ENCODE assay signal across 9 mouse cellular contexts in genomic region chr8:71707874-71708273, GRCm38 (mm10). TPM values are rescaled to one million over a fixed set of nuclear protein-coding genes. Genes with fewer than 3 reads are reported as not detected.
DNase-seq lines count a peak whose midpoint lies in the region; ATAC-seq and TF ChIP-seq lines count a peak whose summit lies in the region.
"Had no signal": no experiment of that assay in that cellular context is flagged by ENCODE, and none has a peak within 500 bp of the region (broad histone marks: within the 10 kb centered on the region; RNA-seq: fewer than 3 reads in every experiment).

No protein-coding gene starts in this region.

- no peak overlapping the region for H3K4me3 ChIP-seq in hindbrain, embryonic 14.5 days (replicated peaks; ENCODE audit: low read length)
- no peak overlapping the region for H3K4me3 ChIP-seq in hindbrain, embryonic 12.5 days
- no peak overlapping the region for H3K4me3 ChIP-seq in ES-E14 (ENCODE audit: insufficient read depth in 1 of 2, low read depth in 1 of 2, low read length in 2 of 2, poor library complexity in 1 of 2, severe bottlenecking in 1 of 2)
- no peak overlapping the region for H3K4me3 ChIP-seq in heart, embryonic 12.5 days
- H3K4me3 ChIP-seq: liver, embryonic 15.5 days had no signal

- H3K9me3 ChIP-seq in hindbrain, embryonic 14.5 days (ENCODE audit: control insufficient read depth, low read length), result no peaks in the 10 kb centered on the region
- H3K9me3 ChIP-seq in hindbrain, embryonic 12.5 days (replicated peaks), result no peaks in the 10 kb centered on the region
- no peaks in the 10 kb centered on the region for H3K9me3 ChIP-seq in ES-E14 (ENCODE audit: control insufficient read depth, insufficient read depth, low read depth, low read length)
- no peaks in the 10 kb centered on the region for H3K9me3 ChIP-seq in heart, embryonic 12.5 days (replicated peaks)
- H3K9me3 ChIP-seq: liver, embryonic 15.5 days had no signal

- in situ Hi-C loops in ES-E14 (cut with MboI; ENCODE audit: low sequenced_read_pairs in 2 of 2, unreplicated experiment in 2 of 2), result no loop called here

- no peak for ATAC-seq in hindbrain, embryonic 14.5 days (ENCODE audit: low FRiP score)
- ATAC-seq in hindbrain, embryonic 12.5 days (ENCODE audit: low FRiP score), result no peak
- peak; percentile 66 for ATAC-seq in megakaryocyte progenitor cell, adult 5-6 weeks (replicated peaks; ENCODE audit: poor library complexity)
- no peak for ATAC-seq in heart, embryonic 12.5 days (ENCODE audit: insufficient number of reproducible peaks, low FRiP score)

- H3K27me3 ChIP-seq in hindbrain, embryonic 14.5 days (ENCODE audit: control insufficient read depth, insufficient read depth, low read length), result peaks cover 20% of the 10 kb centered on the region
- H3K27me3 ChIP-seq in hindbrain, embryonic 12.5 days, result peaks cover 55% of the 10 kb centered on the region
- H3K27me3 ChIP-seq in heart, embryonic 12.5 days (replicated peaks), result peaks cover 91% of the 10 kb centered on the region

- 0 out of 2 replicates have a peak, but pooled peaks cover 9% of the 10 kb centered on the region for H3K4me1 ChIP-seq in hindbrain, embryonic 14.5 days (replicated peaks; ENCODE audit: control insufficient read depth, insufficient read depth, low read length)
- H3K4me1 ChIP-seq in hindbrain, embryonic 12.5 days, result peaks cover 5% of the 10 kb centered on the region; the same call in 1 of the 2 replicates
- peaks cover 4 to 12% of the 10 kb centered on the region in 2 experiments; a peak in 2 of 4 replicates for H3K4me1 ChIP-seq in ES-E14 (ENCODE audit: control insufficient read depth in 2 of 2, insufficient read depth in 2 of 2, low read length in 2 of 2, poor library complexity in 1 of 2)
- peaks cover 5% of the 10 kb centered on the region; the same call in 1 of the 2 replicates for H3K4me1 ChIP-seq in heart, embryonic 12.5 days (replicated peaks)

- peaks cover 19% of the 10 kb centered on the region for H3K36me3 ChIP-seq in hindbrain, embryonic 14.5 days (replicated peaks; ENCODE audit: control insufficient read depth, insufficient read depth)
- H3K36me3 ChIP-seq in hindbrain, embryonic 12.5 days, result peaks cover 5% of the 10 kb centered on the region; the same call in 1 of the 2 replicates
- peaks cover 2% of the 10 kb centered on the region; the same call in 1 of the 2 replicates for H3K36me3 ChIP-seq in ES-E14 (ENCODE audit: control insufficient read depth, insufficient read depth, low read length, poor library complexity, severe bottlenecking)
- no peaks in the 10 kb centered on the region for H3K36me3 ChIP-seq in heart, embryonic 12.5 days

- no peak overlapping the region for H3K9ac ChIP-seq in hindbrain, embryonic 14.5 days
- no peak overlapping the region for H3K9ac ChIP-seq in hindbrain, embryonic 12.5 days
- H3K9ac ChIP-seq in ES-E14 (ENCODE audit: insufficient read depth, low read depth, low read length, poor library complexity, severe bottlenecking), result no peak overlapping the region
- H3K9ac ChIP-seq in heart, embryonic 12.5 days, result no peak overlapping the region
- H3K9ac ChIP-seq: liver, embryonic 15.5 days had no signal

- peak; percentile 62 for DNase-seq in hindbrain, embryonic 14.5 days (ENCODE audit: low spot score)
- DNase-seq in B cell, adult 2 months, result peak; percentile 81
- peak; percentile 74 for DNase-seq in ES-E14 (ENCODE audit: low read depth, low spot score)
- DNase-seq in embryo, embryonic 10.5 days (ENCODE audit: low spot score), result peak; percentile 76
- peak; percentile 73 for DNase-seq in thymus, postnatal 0 days (ENCODE audit: low spot score)

- no peak overlapping the region for H3K27ac ChIP-seq in hindbrain, embryonic 14.5 days
- H3K27ac ChIP-seq in hindbrain, embryonic 12.5 days, result no peak overlapping the region
- no peak overlapping the region for H3K27ac ChIP-seq in ES-E14 (ENCODE audit: insufficient read depth, low read depth, low read length, poor library complexity, severe bottlenecking)
- no peak overlapping the region for H3K27ac ChIP-seq in heart, embryonic 12.5 days (ENCODE audit: poor library complexity, severe bottlenecking)
- H3K27ac ChIP-seq: liver, embryonic 15.5 days had no signal

- 42% methylated on average over 8 of the region's 8 CpGs for WGBS in hindbrain, embryonic 14.5 days
- WGBS in hindbrain, embryonic 12.5 days, result 34% methylated on average over 8 of the region's 8 CpGs
- 27% methylated on average over 8 of the region's 8 CpGs for WGBS in heart, embryonic 12.5 days

- H3K4me2 ChIP-seq in hindbrain, embryonic 14.5 days (replicated peaks), result no peak overlapping the region
- H3K4me2 ChIP-seq in hindbrain, embryonic 12.5 days (replicated peaks), result no peak overlapping the region
- no peak overlapping the region for H3K4me2 ChIP-seq in heart, embryonic 12.5 days
- H3K4me2 ChIP-seq: liver, embryonic 15.5 days had no signal

TF ChIP-seq in ES-E14, 5 proteins besides CTCF, POLR2A, EP300 and RAD21:
- TF ChIP-seq CHD2 (IDR thresholded peaks at IDR 0.05; ENCODE audit: low read depth, low read length), result no peak
- no peak for TF ChIP-seq MAFK (IDR thresholded peaks at IDR 0.05; ENCODE audit: insufficient read depth, low read depth, low read length)
- no peak for TF ChIP-seq HCFC1 (IDR thresholded peaks at IDR 0.05; ENCODE audit: borderline replicate concordance, insufficient read depth, low read length)
- peak; percentile 75; the same call in 1 of the 2 replicates for TF ChIP-seq ZC3H11A (IDR thresholded peaks at IDR 0.05; ENCODE audit: borderline replicate concordance, low read depth, low read length)

RNA-seq across cellular contexts. Expression of gene B3gnt3, which starts 6.3 kb away (rescaled TPM):
- polyA plus RNA-seq in hindbrain, embryonic 14.5 days (2014; fragmentation: Nextera tagmentation; extraction: Ambion mirVana), result 0.21 and 0.41 TPM in 2 replicates
- 0.59 and 0.86 TPM in 2 replicates for polyA plus RNA-seq in hindbrain, embryonic 12.5 days (2016; fragmentation: Nextera tagmentation; extraction: Ambion mirVana)
- total RNA-seq in ES-E14 (2012; rRNA removed), result 1.1 and 1.3 TPM in 2 replicates
- total RNA-seq in megakaryocyte progenitor cell, adult 5-6 weeks (2015), result 0.15 and 0.54 TPM in 2 replicates
- total RNA-seq in megakaryocyte progenitor cell, adult 5-6 weeks (2017), result 0.12 and 0.34 TPM in 2 replicates
- 2.1 and 2.7 TPM in 2 replicates for polyA plus RNA-seq in thymus, postnatal 0 days (2015; fragmentation: Nextera tagmentation; extraction: Ambion mirVana)
- 3.4 and 3.7 TPM in 2 replicates for polyA plus RNA-seq in heart, embryonic 12.5 days (2016; fragmentation: Nextera tagmentation; extraction: Ambion mirVana)

RNA-seq across cellular contexts. Expression of gene Fcho1, which starts 17.6 kb away (rescaled TPM):
- 57.3 and 61.0 TPM in 2 replicates for polyA plus RNA-seq in hindbrain, embryonic 14.5 days (2014; fragmentation: Nextera tagmentation; extraction: Ambion mirVana)
- 38.4 and 39.4 TPM in 2 replicates for polyA plus RNA-seq in hindbrain, embryonic 12.5 days (2016; fragmentation: Nextera tagmentation; extraction: Ambion mirVana)
- total RNA-seq in ES-E14 (2012; rRNA removed), result 21.9 and 45.1 TPM in 2 replicates
- 49.8 and 51.5 TPM in 2 replicates for total RNA-seq in megakaryocyte progenitor cell, adult 5-6 weeks (2015)
- total RNA-seq in megakaryocyte progenitor cell, adult 5-6 weeks (2017), result 83.6 and 91.1 TPM in 2 replicates
- polyA plus RNA-seq in thymus, postnatal 0 days (2015; fragmentation: Nextera tagmentation; extraction: Ambion mirVana), result 123 and 127 TPM in 2 replicates
- 1.6 and 2.1 TPM in 2 replicates for polyA plus RNA-seq in heart, embryonic 12.5 days (2016; fragmentation: Nextera tagmentation; extraction: Ambion mirVana)

RNA-seq across cellular contexts. Expression of gene Insl3, which starts 18.9 kb away (rescaled TPM):
- 1.4 and 1.5 TPM in 2 replicates for polyA plus RNA-seq in hindbrain, embryonic 14.5 days (2014; fragmentation: Nextera tagmentation; extraction: Ambion mirVana)
- 0.69 TPM in 1 of 2 replicates, not detected in the other for polyA plus RNA-seq in hindbrain, embryonic 12.5 days (2016; fragmentation: Nextera tagmentation; extraction: Ambion mirVana)
- 3.0 and 5.1 TPM in 2 replicates for total RNA-seq in ES-E14 (2012; rRNA removed)
- total RNA-seq in megakaryocyte progenitor cell, adult 5-6 weeks (2015), result 7.1 and 7.2 TPM in 2 replicates
- 1.2 and 1.8 TPM in 2 replicates for total RNA-seq in megakaryocyte progenitor cell, adult 5-6 weeks (2017)
- 3.7 and 6.7 TPM in 2 replicates for polyA plus RNA-seq in thymus, postnatal 0 days (2015; fragmentation: Nextera tagmentation; extraction: Ambion mirVana)
- polyA plus RNA-seq in heart, embryonic 12.5 days (2016; fragmentation: Nextera tagmentation; extraction: Ambion mirVana), result 2.0 and 2.4 TPM in 2 replicates

RNA-seq across cellular contexts. Expression of gene Jak3, which starts 31.8 kb away (rescaled TPM):
- 5.4 TPM in 2 replicates for polyA plus RNA-seq in hindbrain, embryonic 14.5 days (2014; fragmentation: Nextera tagmentation; extraction: Ambion mirVana)
- 3.7 and 3.8 TPM in 2 replicates for polyA plus RNA-seq in hindbrain, embryonic 12.5 days (2016; fragmentation: Nextera tagmentation; extraction: Ambion mirVana)
- 19.0 and 27.3 TPM in 2 replicates for total RNA-seq in ES-E14 (2012; rRNA removed)
- 9.3 and 11.8 TPM in 2 replicates for total RNA-seq in megakaryocyte progenitor cell, adult 5-6 weeks (2015)
- 7.7 and 9.9 TPM in 2 replicates for total RNA-seq in megakaryocyte progenitor cell, adult 5-6 weeks (2017)
- polyA plus RNA-seq in thymus, postnatal 0 days (2015; fragmentation: Nextera tagmentation; extraction: Ambion mirVana), result 17.0 and 20.3 TPM in 2 replicates
- polyA plus RNA-seq in heart, embryonic 12.5 days (2016; fragmentation: Nextera tagmentation; extraction: Ambion mirVana), result 10.6 and 11.8 TPM in 2 replicates

RNA-seq across cellular contexts. Expression of gene Unc13a, which starts 36.3 kb away (rescaled TPM):
- 16.6 and 16.7 TPM in 2 replicates for polyA plus RNA-seq in hindbrain, embryonic 14.5 days (2014; fragmentation: Nextera tagmentation; extraction: Ambion mirVana)
- 13.9 and 16.1 TPM in 2 replicates for polyA plus RNA-seq in hindbrain, embryonic 12.5 days (2016; fragmentation: Nextera tagmentation; extraction: Ambion mirVana)
- total RNA-seq in ES-E14 (2012; rRNA removed), result 3.0 and 9.1 TPM in 2 replicates
- 0.64 and 1.8 TPM in 2 replicates for total RNA-seq in megakaryocyte progenitor cell, adult 5-6 weeks (2015)
- 0.79 and 0.98 TPM in 2 replicates for total RNA-seq in megakaryocyte progenitor cell, adult 5-6 weeks (2017)
- 0.58 and 0.68 TPM in 2 replicates for polyA plus RNA-seq in thymus, postnatal 0 days (2015; fragmentation: Nextera tagmentation; extraction: Ambion mirVana)
- polyA plus RNA-seq in heart, embryonic 12.5 days (2016; fragmentation: Nextera tagmentation; extraction: Ambion mirVana), result 0.47 and 0.64 TPM in 2 replicates

Comparison
In these comparisons a context has a peak if more than half of its experiments do, and no peak if none do; other contexts are left out.
1. RNA of gene Fcho1, which starts 17.6 kb away (polyA plus RNA-seq): 123 to 127 TPM in thymus, postnatal 0 days, 57.3 to 61.0 TPM in hindbrain, embryonic 14.5 days and 38.4 to 39.4 TPM in hindbrain, embryonic 12.5 days; 1.6 to 2.1 TPM in heart, embryonic 12.5 days; every median in the first group is over 10 times any median in the second.
2. Peak in every context shown above with its lines, with median percentiles within 50 percentile points of each other: DNase-seq.